8 mouse cellular contexts compared by ENCODE assay signal in the genomic region with DNA sequence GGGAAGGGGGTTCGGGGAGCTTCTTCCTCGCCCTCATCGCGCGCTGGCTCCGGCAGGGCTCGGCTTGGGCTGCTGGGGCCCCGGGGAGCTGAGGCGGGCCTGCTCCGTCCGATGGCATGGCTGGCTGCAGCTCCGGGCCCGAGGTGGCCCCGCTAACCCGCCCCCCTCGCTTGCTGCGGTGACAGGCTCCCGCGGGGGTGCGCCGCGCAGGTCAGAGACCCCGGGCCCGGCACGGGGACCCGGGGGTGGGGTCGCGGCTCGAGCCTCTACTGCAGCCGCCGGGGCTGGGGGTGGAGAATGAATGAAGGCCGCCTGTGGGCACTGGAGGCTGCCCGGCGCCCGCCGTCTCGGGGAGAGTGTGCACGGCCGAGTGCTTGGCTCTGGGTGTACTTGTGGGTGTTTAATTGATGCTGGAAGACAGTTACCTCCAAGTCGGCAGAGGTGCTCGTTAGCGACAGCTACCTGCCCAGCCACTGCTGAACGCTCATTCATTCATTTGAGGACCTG. TPM values are rescaled to one million over a fixed set of nuclear protein-coding genes. Genes with fewer than 3 reads are reported as not detected.
A peak's percentile ranks its signal among the peaks of the same experiment; 100 is the strongest.
DNase-seq lines count a peak whose midpoint lies in the region; ATAC-seq and TF ChIP-seq lines count a peak whose summit lies in the region.

No protein-coding gene starts in this region.

- peak overlapping the region; percentile 90 for H3K9ac ChIP-seq in embryonic facial prominence, embryonic 14.5 days (ENCODE audit: low read depth, low read length)
- H3K9ac ChIP-seq in kidney, embryonic 16.5 days (replicated peaks; ENCODE audit: low read length), result peak overlapping the region; percentile 93
- peak overlapping the region; percentile 94 for H3K9ac ChIP-seq in midbrain, embryonic 12.5 days (replicated peaks)

- no peak for TF ChIP-seq CTCF in G1E (IDR thresholded peaks at IDR 0.05; ENCODE audit: low read depth, low read length)

- peak; percentile 40 for DNase-seq in kidney, adult 11 months
- no peak for DNase-seq in kidney, adult 8-10 months
- no peak for DNase-seq in G1E (ENCODE audit: low spot score)
- DNase-seq in embryonic facial prominence, embryonic 14.5 days (ENCODE audit: low spot score), result no peak
- no peak for DNase-seq in urinary bladder, postnatal 14 days (ENCODE audit: low spot score)

- peaks cover 53% of the 10 kb centered on the region for H3K4me1 ChIP-seq in G1E (ENCODE audit: insufficient read depth, low read depth, low read length)
- H3K4me1 ChIP-seq in embryonic facial prominence, embryonic 14.5 days (ENCODE audit: control insufficient read depth, insufficient read depth, low read length), result 0 out of 2 replicates have a peak, but pooled peaks cover 4% of the 10 kb centered on the region
- H3K4me1 ChIP-seq in kidney, embryonic 16.5 days (ENCODE audit: insufficient read depth, low read length), result peaks cover 33% of the 10 kb centered on the region
- peaks cover 25% of the 10 kb centered on the region for H3K4me1 ChIP-seq in midbrain, embryonic 12.5 days

- H3K9me3 ChIP-seq in G1E (replicated peaks), result no peaks in the 10 kb centered on the region
- no peaks in the 10 kb centered on the region for H3K9me3 ChIP-seq in embryonic facial prominence, embryonic 14.5 days (ENCODE audit: control insufficient read depth, low read length)
- no peaks in the 10 kb centered on the region for H3K9me3 ChIP-seq in kidney, embryonic 16.5 days (ENCODE audit: low read length)
- no peaks in the 10 kb centered on the region for H3K9me3 ChIP-seq in midbrain, embryonic 12.5 days

- H3K27ac ChIP-seq in embryonic facial prominence, embryonic 14.5 days (replicated peaks; ENCODE audit: low read depth, low read length), result peak overlapping the region; percentile 87
- H3K27ac ChIP-seq in kidney, embryonic 16.5 days (ENCODE audit: low read length), result peak overlapping the region; percentile 92
- peak overlapping the region; percentile 93 for H3K27ac ChIP-seq in midbrain, embryonic 12.5 days (replicated peaks)

- peak overlapping the region; percentile 73 for H3K4me2 ChIP-seq in embryonic facial prominence, embryonic 14.5 days (ENCODE audit: low read depth, low read length)
- peak overlapping the region; percentile 90 for H3K4me2 ChIP-seq in kidney, embryonic 16.5 days (replicated peaks; ENCODE audit: low read depth, low read length)
- H3K4me2 ChIP-seq in midbrain, embryonic 12.5 days (replicated peaks), result peak overlapping the region; percentile 86

- ATAC-seq in G1E (ENCODE audit: extremely low read depth, insufficient number of reproducible peaks, low FRiP score, poor library complexity, severe bottlenecking), result no peak
- ATAC-seq in embryonic facial prominence, embryonic 14.5 days (ENCODE audit: low read depth), result peak; percentile 35
- peak; percentile 69 for ATAC-seq in kidney, embryonic 16.5 days (ENCODE audit: low FRiP score, low TSS enrichment)
- ATAC-seq in midbrain, embryonic 12.5 days (ENCODE audit: low FRiP score, low read depth), result peak; percentile 72
- no peak for ATAC-seq in CD4-positive, CD25-positive, alpha-beta regulatory T cell, adult 4 months

- H3K27me3 ChIP-seq in G1E (ENCODE audit: insufficient read depth, low read length), result no peaks in the 10 kb centered on the region; the same call in 1 of the 2 replicates
- H3K27me3 ChIP-seq in embryonic facial prominence, embryonic 14.5 days (replicated peaks; ENCODE audit: control insufficient read depth, insufficient read depth, low read length), result no peaks in the 10 kb centered on the region
- no peaks in the 10 kb centered on the region for H3K27me3 ChIP-seq in kidney, embryonic 16.5 days (ENCODE audit: insufficient read depth, low read length)
- H3K27me3 ChIP-seq in midbrain, embryonic 12.5 days, result no peaks in the 10 kb centered on the region; the same call in 1 of the 2 replicates

- whole genome bisulfite sequencing in embryonic facial prominence, embryonic 14.5 days, result 0% methylated on average over 17 of the region's 43 CpGs
- WGBS in kidney, embryonic 16.5 days, result 0% methylated on average over 33 of the region's 43 CpGs
- WGBS in midbrain, embryonic 12.5 days, result under 1% methylated on average over 42 of the region's 43 CpGs

- peaks cover 10% of the 10 kb centered on the region for H3K36me3 ChIP-seq in G1E (replicated peaks)
- no peaks in the 10 kb centered on the region for H3K36me3 ChIP-seq in embryonic facial prominence, embryonic 14.5 days (ENCODE audit: control insufficient read depth, insufficient read depth, low read length)
- no peaks in the 10 kb centered on the region for H3K36me3 ChIP-seq in kidney, embryonic 16.5 days (ENCODE audit: insufficient read depth, low read length)
- H3K36me3 ChIP-seq in midbrain, embryonic 12.5 days, result no peaks in the 10 kb centered on the region

- peak overlapping the region; percentile 90 for H3K4me3 ChIP-seq in G1E (ENCODE audit: low read depth, low read length)
- peak overlapping the region; percentile 93 for H3K4me3 ChIP-seq in embryonic facial prominence, embryonic 14.5 days (ENCODE audit: low read depth, low read length)
- H3K4me3 ChIP-seq in kidney, embryonic 16.5 days (ENCODE audit: low read length), result peak overlapping the region; percentile 99
- peak overlapping the region; percentile 100 for H3K4me3 ChIP-seq in midbrain, embryonic 12.5 days

RNA-seq across cellular contexts. Expression of a gene that starts 0.5 kb away (rescaled TPM):
- total RNA-seq in G1E (2014; fragmentation: Nextera tagmentation) (35.7 and 39.0 TPM in 2 replicates), G1E (2017) (22.1 and 26.6 TPM in 2 replicates)
- 3.5 and 5.8 TPM in 2 replicates for polyA plus RNA-seq in G1E (2012)
- 15.3 and 16.0 TPM in 2 replicates for polyA plus RNA-seq in embryonic facial prominence, embryonic 14.5 days (2014; fragmentation: Nextera tagmentation; extraction: Ambion mirVana)
- polyA plus RNA-seq in kidney, embryonic 16.5 days (2015; fragmentation: Nextera tagmentation; extraction: Ambion mirVana), result 23.1 and 23.3 TPM in 2 replicates
- 33.8 and 35.1 TPM in 2 replicates for polyA plus RNA-seq in midbrain, embryonic 12.5 days (2016; fragmentation: Nextera tagmentation; extraction: Ambion mirVana)
- 10 to 100 TPM; 15.9 to 33.3 TPM for polyA plus RNA-seq in CD4-positive, CD25-positive, alpha-beta regulatory T cell, adult 4 months (2017; shearing (Covaris generic))

RNA-seq across cellular contexts. Expression of a gene that starts 19.7 kb away (rescaled TPM):
- 537 and 588 TPM in 2 replicates for total RNA-seq in G1E (2014; fragmentation: Nextera tagmentation)
- total RNA-seq in G1E (2017), result 104 and 131 TPM in 2 replicates
- 649 and 739 TPM in 2 replicates for polyA plus RNA-seq in G1E (2012)
- polyA plus RNA-seq in embryonic facial prominence, embryonic 14.5 days (2014; fragmentation: Nextera tagmentation; extraction: Ambion mirVana), result 0.13 and 0.55 TPM in 2 replicates
- polyA plus RNA-seq in kidney, embryonic 16.5 days (2015; fragmentation: Nextera tagmentation; extraction: Ambion mirVana), result 0.33 and 0.42 TPM in 2 replicates
- 0.80 and 0.89 TPM in 2 replicates for polyA plus RNA-seq in midbrain, embryonic 12.5 days (2016; fragmentation: Nextera tagmentation; extraction: Ambion mirVana)
- polyA plus RNA-seq in CD4-positive, CD25-positive, alpha-beta regulatory T cell, adult 4 months (2017; shearing (Covaris generic)), result not detected

RNA-seq across cellular contexts. Expression of a gene that starts 57.9 kb away (rescaled TPM):
- total RNA-seq in G1E (2014; fragmentation: Nextera tagmentation) (60.2 and 60.9 TPM in 2 replicates), G1E (2017) (16.6 and 19.0 TPM in 2 replicates)
- polyA plus RNA-seq in G1E (2012), result 19.6 and 26.0 TPM in 2 replicates
- polyA plus RNA-seq in embryonic facial prominence, embryonic 14.5 days (2014; fragmentation: Nextera tagmentation; extraction: Ambion mirVana), result 23.7 and 27.9 TPM in 2 replicates
- polyA plus RNA-seq in kidney, embryonic 16.5 days (2015; fragmentation: Nextera tagmentation; extraction: Ambion mirVana), result 48.5 and 49.7 TPM in 2 replicates
- 51.9 and 55.5 TPM in 2 replicates for polyA plus RNA-seq in midbrain, embryonic 12.5 days (2016; fragmentation: Nextera tagmentation; extraction: Ambion mirVana)
- 10 to 100 TPM; 18.5 to 27.0 TPM for polyA plus RNA-seq in CD4-positive, CD25-positive, alpha-beta regulatory T cell, adult 4 months (2017; shearing (Covaris generic))

RNA-seq across cellular contexts. Expression of a gene that starts 58.0 kb away (rescaled TPM):
- 5.6 and 7.9 TPM in 2 replicates for total RNA-seq in G1E (2014; fragmentation: Nextera tagmentation)
- total RNA-seq in G1E (2017), result 15.4 and 22.3 TPM in 2 replicates
- polyA plus RNA-seq in G1E (2012), result 1.4 and 1.8 TPM in 2 replicates
- 3.2 and 4.4 TPM in 2 replicates for polyA plus RNA-seq in embryonic facial prominence, embryonic 14.5 days (2014; fragmentation: Nextera tagmentation; extraction: Ambion mirVana)
- 2.3 and 2.7 TPM in 2 replicates for polyA plus RNA-seq in kidney, embryonic 16.5 days (2015; fragmentation: Nextera tagmentation; extraction: Ambion mirVana)
- 0.79 and 1.0 TPM in 2 replicates for polyA plus RNA-seq in midbrain, embryonic 12.5 days (2016; fragmentation: Nextera tagmentation; extraction: Ambion mirVana)
- polyA plus RNA-seq in CD4-positive, CD25-positive, alpha-beta regulatory T cell, adult 4 months (2017; shearing (Covaris generic)), result not detected

RNA-seq across cellular contexts. Expression of a gene that starts 58.5 kb away (rescaled TPM):
- total RNA-seq in G1E (2014; fragmentation: Nextera tagmentation) (9.3 and 14.8 TPM in 2 replicates), G1E (2017) (2.8 and 3.5 TPM in 2 replicates)
- polyA plus RNA-seq in G1E (2012), result 0.38 and 0.41 TPM in 2 replicates
- polyA plus RNA-seq in embryonic facial prominence, embryonic 14.5 days (2014; fragmentation: Nextera tagmentation; extraction: Ambion mirVana), result 1.2 and 2.0 TPM in 2 replicates
- polyA plus RNA-seq in kidney, embryonic 16.5 days (2015; fragmentation: Nextera tagmentation; extraction: Ambion mirVana), result 0.94 and 1.2 TPM in 2 replicates
- 0.81 and 1.1 TPM in 2 replicates for polyA plus RNA-seq in midbrain, embryonic 12.5 days (2016; fragmentation: Nextera tagmentation; extraction: Ambion mirVana)
- polyA plus RNA-seq in CD4-positive, CD25-positive, alpha-beta regulatory T cell, adult 4 months (2017; shearing (Covaris generic)), result not detected

Comparison
In these comparisons a context has a peak if more than half of its experiments do, and no peak if none do; other contexts are left out.
1. ATAC-seq: peak in embryonic facial prominence, embryonic 14.5 days (single experiment), kidney, embryonic 16.5 days (single experiment) and midbrain, embryonic 12.5 days (single experiment); none in G1E (single experiment) and CD4-positive, CD25-positive, alpha-beta regulatory T cell, adult 4 months (single experiment).
2. RNA of a gene that starts 19.7 kb away (polyA plus RNA-seq): 649 to 739 TPM in G1E; 0.80 to 0.89 TPM in midbrain, embryonic 12.5 days, 0.33 to 0.42 TPM in kidney, embryonic 16.5 days, 0.13 to 0.55 TPM in embryonic facial prominence, embryonic 14.5 days and not detected in CD4-positive, CD25-positive, alpha-beta regulatory T cell, adult 4 months; every median in the first group is over 100 times any median in the second.
3. Peak in every context shown above with its lines, with median percentiles within 50 percentile points of each other: H3K4me3 ChIP-seq, H3K27ac ChIP-seq, H3K4me2 ChIP-seq and H3K9ac ChIP-seq.